Mouse (Mus musculus): ENCODE measurements at regions not wholly inside any gene's neighbourhood (a gene's known extent, or its start where the extent isn't known, plus 50 kb on each side); places are given as distances from the start of the nearest gene placed in this dataset.

DNA sequence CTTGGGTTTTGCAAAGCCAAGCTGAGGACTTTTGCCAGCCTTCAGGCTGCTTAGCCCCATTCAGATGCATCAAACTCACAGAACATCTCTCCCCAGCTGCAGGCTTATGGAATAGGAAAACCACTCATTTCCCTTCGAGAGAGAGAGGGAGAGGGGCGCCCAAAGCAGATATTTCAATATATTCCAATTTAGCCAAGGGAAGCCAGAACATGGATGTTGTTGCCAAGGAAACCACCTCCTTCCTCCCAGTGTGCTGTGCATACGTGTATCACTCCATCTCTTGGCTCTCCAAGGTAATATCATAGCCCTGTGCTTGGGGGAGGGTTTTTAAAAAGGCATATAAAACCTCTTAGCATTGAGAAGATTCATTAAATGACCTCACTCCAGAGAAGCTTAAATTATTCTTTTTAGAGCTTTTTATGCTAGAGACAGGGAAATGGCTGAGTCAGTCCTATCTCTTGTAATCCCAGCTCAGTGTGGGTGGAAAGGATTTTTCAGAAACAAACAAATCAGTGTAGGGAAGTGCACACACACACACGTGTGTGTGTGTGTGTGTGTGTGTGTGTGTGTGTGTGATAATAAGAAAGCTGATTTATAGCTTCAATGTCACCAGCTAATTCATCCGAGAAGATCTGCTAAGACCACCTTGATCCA, 245.1 kb downstream of the Rps24 start:
- peak in 1 of 2 experiments; percentile 44 for DNase-seq (ENCODE audit: low spot score in 2 of 2)

GRCm38 (mm10) chr14:24733326-24733725, 246.4 kb downstream of the Rps24 start:
- DNase-seq (ENCODE audit: low spot score in 2 of 2): no peak

DNA sequence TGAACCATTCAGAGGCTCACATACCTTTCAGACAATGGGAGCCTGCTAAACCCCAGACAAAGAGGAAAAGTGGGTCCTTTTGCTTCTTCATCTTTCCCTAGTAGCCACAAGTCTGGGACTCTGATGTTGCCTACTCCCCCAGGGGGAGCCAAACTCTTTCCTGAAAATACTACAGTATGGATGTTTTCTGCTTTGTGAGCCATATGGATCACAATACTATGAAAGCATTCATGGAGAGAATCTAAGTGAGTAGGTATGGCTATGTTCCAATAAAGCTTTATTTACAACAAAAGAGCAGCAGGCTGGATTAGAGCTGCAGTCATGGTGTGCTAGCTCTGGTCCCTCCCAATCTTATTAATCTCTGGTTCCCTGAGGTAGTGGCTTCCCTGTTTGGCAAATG, 251.9 kb downstream of the Rps24 start:
- peak in 1 of 2 experiments; percentile 43 for DNase-seq (ENCODE audit: low spot score in 2 of 2)

GRCm38 (mm10) chr14:24744451-24744850, 257.5 kb downstream of the Rps24 start:
- DNase-seq (ENCODE audit: low spot score in 2 of 2): no peak

GRCm38 (mm10) chr14:24745730-24746129, 258.8 kb downstream of the Rps24 start:
- no peak for DNase-seq (ENCODE audit: low spot score in 2 of 2)

- no peak for DNase-seq (ENCODE audit: low spot score in 2 of 2)
Measured at GRCm38 (mm10) chr14:24747471-24747795, 260.5 kb downstream of the Rps24 start.

DNA sequence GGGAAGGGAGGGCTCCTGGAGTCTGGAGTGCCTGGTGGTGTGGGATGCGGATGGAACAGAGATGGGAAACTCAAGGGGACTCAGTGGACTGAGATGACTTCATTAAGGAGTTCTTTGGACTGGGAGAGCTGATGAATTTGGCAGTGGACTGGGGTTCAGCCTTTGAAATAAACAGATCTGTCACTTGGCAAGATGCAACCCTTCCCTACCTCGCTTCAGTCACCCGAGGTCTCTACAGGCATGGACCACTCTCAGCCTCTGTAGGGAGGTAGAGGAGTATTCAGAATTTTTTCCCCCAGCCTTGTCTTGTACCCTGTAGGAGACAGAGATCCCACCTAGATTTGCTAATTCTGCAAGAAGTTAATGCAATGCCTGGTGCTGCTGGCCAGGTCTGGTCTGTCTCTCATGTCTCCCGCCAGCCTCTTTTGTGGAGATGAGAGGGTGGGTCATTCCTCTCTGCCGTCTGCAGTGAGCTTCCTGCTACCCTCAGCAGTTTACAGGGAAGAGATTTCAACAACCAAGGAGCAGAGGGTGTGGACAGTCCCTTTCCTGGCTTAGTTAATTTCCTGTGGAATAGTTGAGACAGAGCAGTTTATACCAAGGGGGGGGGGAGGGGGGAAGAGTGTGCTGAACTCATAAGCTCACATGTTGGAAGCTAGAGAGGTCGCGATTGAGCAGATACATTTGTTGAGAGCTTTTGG, 261.0 kb downstream of the Rps24 start:
- DNase-seq (ENCODE audit: low spot score in 2 of 2): no peak

GRCm38 (mm10) chr14:24748497-24748862, 261.6 kb downstream of the Rps24 start:
- no peak for DNase-seq (ENCODE audit: low spot score in 2 of 2)

- DNase-seq (ENCODE audit: low spot score in 2 of 2): no peak
Measured at GRCm38 (mm10) chr14:24749313-24749712, 262.4 kb downstream of the Rps24 start.

DNA sequence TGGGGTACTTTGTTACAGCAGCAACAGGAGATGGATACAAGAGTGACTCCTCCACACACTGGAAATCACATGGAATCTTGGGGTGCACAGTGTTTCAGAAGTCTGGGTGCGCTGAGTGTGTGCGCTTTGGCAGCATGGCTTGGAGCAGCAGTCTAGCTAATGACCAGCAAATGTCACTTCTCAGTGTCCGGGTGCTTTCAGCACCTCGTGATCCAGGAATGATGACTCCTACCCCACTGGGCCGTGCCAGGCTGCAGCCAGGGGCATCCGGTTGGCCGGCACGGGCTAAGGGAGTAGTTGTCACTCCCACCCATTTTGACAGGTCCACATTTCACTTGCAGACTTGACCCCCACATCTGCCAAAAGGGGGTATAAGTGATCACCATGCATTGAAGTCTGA, 264.3 kb downstream of the Rps24 start:
- no peak for DNase-seq (ENCODE audit: low spot score in 2 of 2)

DNA sequence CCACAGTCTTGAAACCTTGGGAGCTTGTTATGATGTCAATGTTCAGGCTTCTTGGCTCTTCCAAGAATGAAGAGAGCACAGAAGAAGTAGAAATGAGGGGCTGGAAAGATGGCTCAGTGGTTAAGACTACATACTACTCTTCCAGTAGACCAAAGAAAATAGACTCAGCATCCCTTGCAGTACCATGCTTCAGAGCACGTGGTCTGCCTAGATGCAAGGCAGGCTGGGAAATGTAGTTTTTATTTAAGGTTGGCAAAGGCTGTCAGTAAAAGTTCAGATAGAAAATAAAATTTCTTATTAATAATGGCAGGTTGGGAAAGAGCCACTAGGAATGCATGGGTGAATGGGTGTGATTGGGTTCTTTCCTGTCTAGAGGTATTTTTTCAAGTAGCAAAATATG, 267.8 kb downstream of the Rps24 start:
- DNase-seq (ENCODE audit: low spot score in 2 of 2): no peak

DNA sequence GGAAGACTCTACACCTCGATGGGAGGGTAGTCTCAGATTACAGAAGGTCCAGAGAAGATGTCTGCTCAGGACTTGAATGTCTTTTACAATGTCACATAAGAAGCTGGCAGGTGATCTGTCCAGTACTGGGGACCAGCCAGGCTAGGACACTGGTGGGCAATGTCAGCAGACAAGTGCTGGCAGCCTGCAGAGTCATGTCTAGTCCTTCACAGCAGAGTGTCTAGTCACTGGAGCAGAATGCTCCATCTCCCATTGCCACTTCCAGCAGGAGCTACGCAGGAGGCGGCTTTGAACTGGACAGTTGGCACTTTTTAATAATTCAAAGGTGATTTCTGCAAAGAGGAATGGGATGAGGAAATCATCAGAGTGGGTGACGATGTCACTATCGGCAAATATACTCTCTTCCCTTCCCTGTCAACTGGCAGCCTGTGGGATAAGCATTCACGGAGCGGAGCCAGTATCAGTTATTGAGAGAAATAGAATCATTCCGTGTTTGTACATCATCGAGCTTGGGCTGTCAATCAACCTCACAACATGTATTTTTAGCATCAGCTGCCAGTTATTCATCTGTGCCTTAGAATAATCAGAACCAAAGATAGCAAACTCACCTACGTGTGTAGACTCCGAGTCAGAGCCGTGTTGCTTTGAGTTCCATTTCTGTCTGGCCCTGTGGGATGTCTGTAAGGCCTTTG, 268.6 kb downstream of the Rps24 start:
- DNase-seq (ENCODE audit: low spot score in 2 of 2): no peak

- DNase-seq (ENCODE audit: low spot score in 2 of 2): no peak
Measured at GRCm38 (mm10) chr14:24757302-24757701, 270.4 kb downstream of the Rps24 start.

GRCm38 (mm10) chr14:24757843-24758242, 270.9 kb downstream of the Rps24 start:
- DNase-seq (ENCODE audit: low spot score in 2 of 2): no peak

- DNase-seq (ENCODE audit: low spot score in 2 of 2): no peak
Measured at GRCm38 (mm10) chr14:24760926-24761325, 274.0 kb downstream of the Rps24 start.

DNA sequence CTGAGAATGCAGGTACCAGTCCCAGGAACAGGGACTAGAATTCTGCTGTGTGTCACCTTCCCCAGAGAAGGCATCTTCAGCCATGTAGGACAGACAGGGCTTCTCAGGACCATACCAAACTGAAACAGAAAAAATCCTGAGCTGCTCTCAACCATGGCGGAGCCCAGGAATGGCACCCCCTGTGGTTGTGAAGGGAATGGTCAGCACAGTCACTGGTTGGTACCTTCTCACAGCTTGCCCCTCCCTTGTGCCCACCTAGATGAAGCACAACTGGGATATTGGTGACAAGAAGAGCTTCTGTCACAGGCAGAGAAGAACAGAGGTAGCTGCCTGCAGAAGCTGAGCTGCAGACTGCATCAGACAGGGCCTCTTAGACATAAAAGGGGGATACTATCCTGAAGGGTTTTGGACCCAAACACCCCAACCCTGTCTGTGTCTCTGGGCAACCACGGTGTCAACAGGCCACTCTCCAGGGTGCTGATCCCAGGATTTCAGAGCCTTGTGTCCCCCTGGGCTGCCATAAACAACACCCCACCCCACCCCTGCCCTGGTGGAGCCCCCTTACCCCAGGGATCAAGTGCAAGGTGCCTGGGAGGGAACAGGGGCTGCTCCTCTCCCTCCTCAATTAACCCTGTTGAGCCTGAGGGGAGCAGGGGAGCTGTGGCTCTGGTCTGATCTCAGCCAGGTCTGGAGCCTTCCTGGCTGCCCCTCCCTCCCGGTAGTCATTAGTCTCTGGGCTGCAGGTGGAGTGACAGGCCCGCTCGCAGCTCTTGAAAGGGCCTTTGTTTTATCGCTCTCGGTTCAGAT, 275.7 kb downstream of the Rps24 start:
- DNase-seq (ENCODE audit: low spot score in 2 of 2): no peak

- no peak for DNase-seq (ENCODE audit: low spot score in 2 of 2)
Measured at GRCm38 (mm10) chr14:24763275-24763812, 276.4 kb downstream of the Rps24 start.

DNA sequence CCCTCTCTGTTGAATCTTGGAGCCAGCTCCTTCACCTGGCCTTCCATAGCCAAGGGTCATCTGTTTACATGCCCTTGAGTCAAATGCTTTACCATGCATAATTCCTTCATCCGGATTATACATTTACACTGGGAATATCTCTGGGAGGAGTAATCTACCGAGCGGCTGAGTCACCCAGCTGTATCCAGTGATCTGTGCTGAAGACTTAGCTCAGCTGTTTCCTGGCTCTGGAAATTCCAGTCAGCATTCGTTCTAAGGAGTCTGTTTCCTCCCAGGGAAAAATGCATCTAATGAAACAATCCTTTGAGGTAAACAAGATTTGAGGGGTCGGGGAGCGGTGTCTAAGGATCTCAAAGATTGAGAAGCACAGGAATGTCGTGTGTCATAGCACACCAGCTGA, 276.9 kb downstream of the Rps24 start:
- no peak for DNase-seq (ENCODE audit: low spot score in 2 of 2)

- DNase-seq (ENCODE audit: low spot score in 2 of 2): no peak
Measured at GRCm38 (mm10) chr14:24766260-24766659, 279.3 kb downstream of the Rps24 start.

GRCm38 (mm10) chr14:24766690-24767089, 279.8 kb downstream of the Rps24 start:
- no peak for DNase-seq (ENCODE audit: low spot score in 2 of 2)

DNA sequence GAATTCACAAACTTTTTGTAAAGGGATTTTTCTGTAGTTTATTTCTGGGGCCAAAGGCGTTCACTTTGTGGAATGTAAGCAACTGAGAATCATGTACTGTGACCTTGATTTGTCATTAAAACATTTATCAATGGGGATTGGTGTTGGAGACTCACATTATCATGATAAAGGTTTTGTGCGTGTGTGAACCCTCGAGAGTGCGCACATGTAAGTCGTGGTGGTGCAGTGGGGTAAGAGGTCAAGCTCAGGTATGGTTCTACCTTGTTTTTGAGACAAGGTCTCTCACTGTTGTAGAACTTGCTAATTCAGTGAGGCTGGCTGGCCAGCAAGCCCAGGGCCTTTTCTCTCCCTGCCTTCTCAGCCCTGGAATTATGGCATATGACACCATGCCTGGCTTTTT, 280.4 kb downstream of the Rps24 start:
- no peak for DNase-seq (ENCODE audit: low spot score in 2 of 2)

- peak in 1 of 2 experiments; percentile 58 for DNase-seq (ENCODE audit: low spot score in 2 of 2)
Measured at GRCm38 (mm10) chr14:24767964-24768363, 281.0 kb downstream of the Rps24 start.
